Mouse (Mus musculus): ENCODE results near the gene Btbd19. TPM values are rescaled to one million over a fixed set of nuclear protein-coding genes. Genes with fewer than 3 reads are reported as not detected.

Btbd19 gene
- total and polyA plus RNA-seq, 2 experiments from 2014 or later: 5.4 to 7.8 TPM

DNA sequence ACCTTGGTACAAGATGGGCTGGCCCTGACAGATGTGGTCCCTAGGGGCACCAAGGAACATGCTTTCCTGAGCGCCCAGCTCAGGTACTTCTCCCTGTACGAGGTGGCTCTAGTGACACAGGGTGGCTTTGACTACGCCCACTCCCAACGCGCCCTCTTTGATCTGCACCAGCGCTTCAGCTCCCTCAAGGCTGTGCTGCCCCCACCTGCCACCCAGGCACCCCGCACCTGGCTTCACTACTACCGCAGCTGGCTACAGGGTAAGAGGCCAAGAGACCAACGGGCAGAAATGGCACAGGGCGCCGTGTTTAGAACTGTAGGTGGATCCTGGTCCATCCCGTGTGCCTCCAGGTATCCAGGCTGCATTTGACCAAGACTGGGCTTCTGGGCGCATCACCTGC lies 15.3 kb downstream of the Btbd19 start:
- H3K9me3 ChIP-seq (ENCODE audit: low read length): no peaks in the 10 kb centered on the region
- no peak overlapping the region for H3K4me3 ChIP-seq (ENCODE audit: low read length)
- TF ChIP-seq CTCF (IDR thresholded peaks at IDR 0.05; ENCODE audit: low read depth): no peak
- H3K4me1 ChIP-seq (ENCODE audit: insufficient read depth, low read length): no peaks in the 10 kb centered on the region
- no peak overlapping the region for H3K4me2 ChIP-seq (ENCODE audit: low read depth, low read length)
- H3K36me3 ChIP-seq (ENCODE audit: insufficient read depth, low read length): peaks cover 42% of the 10 kb centered on the region
- H3K9ac ChIP-seq (replicated peaks; ENCODE audit: low read length): no peak overlapping the region
- no peak overlapping the region for H3K27ac ChIP-seq
- WGBS: 92% methylated on average over 13 of the region's 13 CpGs
- ATAC-seq (no peak), DNase-seq (ENCODE audit: low spot score) (no peak)
- H3K27me3 ChIP-seq (ENCODE audit: insufficient read depth, low read length): no peaks in the 10 kb centered on the region

GRCm38 (mm10) chr4:117109330-117109729 lies 16.2 kb downstream of the Btbd19 start:
- DNase-seq (ENCODE audit: low spot score) (no peak), ATAC-seq (no peak)
- Histone ChIP-seq H3K4me2 (ENCODE audit: low read depth, low read length) (no peak overlapping the region), H3K9me3 (ENCODE audit: low read length) (no peaks in the 10 kb centered on the region), H3K4me1 (ENCODE audit: insufficient read depth, low read length) (no peaks in the 10 kb centered on the region), H3K9ac (replicated peaks; ENCODE audit: low read length) (no peak overlapping the region), H3K27me3 (ENCODE audit: insufficient read depth, low read length) (no peaks in the 10 kb centered on the region), H3K4me3 (ENCODE audit: low read length) (no peak overlapping the region), H3K27ac (no peak overlapping the region), H3K36me3 (ENCODE audit: insufficient read depth, low read length) (peaks cover 36% of the 10 kb centered on the region)
- TF ChIP-seq CTCF (IDR thresholded peaks at IDR 0.05; ENCODE audit: low read depth): no peak
- 93% methylated on average over 25 of the region's 25 CpGs for WGBS

DNA sequence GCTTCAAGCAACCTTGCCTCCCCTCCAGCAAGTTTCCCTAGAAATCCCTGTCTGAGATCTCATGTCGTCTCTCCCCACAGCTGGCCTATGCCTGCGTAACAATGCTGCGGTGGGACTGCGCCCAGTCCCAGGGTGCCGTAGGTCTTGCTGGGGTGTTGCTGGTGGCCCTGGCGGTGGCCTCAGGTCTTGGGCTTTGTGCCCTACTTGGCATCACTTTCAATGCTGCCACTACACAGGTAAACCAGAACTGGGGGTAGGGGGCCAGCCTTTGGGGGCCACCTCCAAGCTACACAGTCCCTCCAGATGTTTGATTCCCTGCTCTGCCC lies 17.0 kb downstream of the Btbd19 start:
- H3K36me3 ChIP-seq (ENCODE audit: insufficient read depth, low read length): peaks cover 36% of the 10 kb centered on the region
- no peak overlapping the region for H3K9ac ChIP-seq (replicated peaks; ENCODE audit: low read length)

GRCm38 (mm10) chr4:117107813-117108523 lies 17.6 kb downstream of the Btbd19 start:
- Histone ChIP-seq H3K9ac (replicated peaks; ENCODE audit: low read length) (no peak overlapping the region), H3K36me3 (ENCODE audit: insufficient read depth, low read length) (peaks cover 36% of the 10 kb centered on the region), H3K27me3 (ENCODE audit: insufficient read depth, low read length) (no peaks in the 10 kb centered on the region), H3K27ac (no peak overlapping the region), H3K4me2 (ENCODE audit: low read depth, low read length) (no peak overlapping the region), H3K4me1 (ENCODE audit: insufficient read depth, low read length) (no peaks in the 10 kb centered on the region), H3K9me3 (ENCODE audit: low read length) (no peaks in the 10 kb centered on the region), H3K4me3 (ENCODE audit: low read length) (no peak overlapping the region)
- 89% methylated on average over 18 of the region's 18 CpGs for WGBS
- TF ChIP-seq CTCF (IDR thresholded peaks at IDR 0.05; ENCODE audit: low read depth): no peak
- no peak for DNase-seq (ENCODE audit: low spot score)
- no peak for ATAC-seq

More for the DNA sequence above, 17.0 kb downstream of the Btbd19 start:
- no peak for TF ChIP-seq CTCF (IDR thresholded peaks at IDR 0.05; ENCODE audit: low read depth)
- ATAC-seq (no peak), DNase-seq (ENCODE audit: low spot score) (no peak)
- no peak overlapping the region for H3K4me2 ChIP-seq (ENCODE audit: low read depth, low read length)
- WGBS: 96% methylated on average over 6 of the region's 6 CpGs
- H3K4me1 ChIP-seq (ENCODE audit: insufficient read depth, low read length): no peaks in the 10 kb centered on the region
- H3K27ac ChIP-seq: no peak overlapping the region
- H3K27me3 ChIP-seq (ENCODE audit: insufficient read depth, low read length): no peaks in the 10 kb centered on the region
- no peak overlapping the region for H3K4me3 ChIP-seq (ENCODE audit: low read length)
- no peaks in the 10 kb centered on the region for H3K9me3 ChIP-seq (ENCODE audit: low read length)

DNA sequence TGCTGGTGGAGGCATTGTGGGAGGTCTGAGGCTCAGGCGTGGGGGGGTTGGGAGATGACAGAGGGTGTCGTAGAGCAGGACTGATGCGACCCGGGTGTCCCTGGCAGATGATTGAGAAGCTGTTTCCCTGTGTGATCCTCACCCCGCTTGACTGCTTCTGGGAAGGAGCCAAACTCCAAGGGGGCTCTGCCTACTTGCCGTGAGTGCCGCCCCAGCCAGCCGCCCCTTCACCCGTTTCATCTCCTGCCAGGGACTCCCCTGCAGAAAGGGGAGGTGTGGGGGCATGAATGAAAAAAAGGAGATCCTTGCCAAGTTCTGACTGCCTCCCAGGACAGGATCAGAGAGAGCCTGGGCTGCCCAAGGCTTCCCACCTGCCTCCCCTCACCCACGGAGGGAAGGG lies 20.4 kb downstream of the Btbd19 start:
- H3K4me3 ChIP-seq (ENCODE audit: low read length): no peak overlapping the region
- no peak overlapping the region for H3K9ac ChIP-seq (replicated peaks; ENCODE audit: low read length)
- no peaks in the 10 kb centered on the region for H3K27me3 ChIP-seq (ENCODE audit: insufficient read depth, low read length)
- no peak for TF ChIP-seq CTCF (IDR thresholded peaks at IDR 0.05; ENCODE audit: low read depth)
- ATAC-seq (0 out of 2 replicates have a peak, but pooled peaks have one; percentile 8), DNase-seq (ENCODE audit: low spot score) (peak; percentile 26)
- no peaks in the 10 kb centered on the region for H3K9me3 ChIP-seq (ENCODE audit: low read length)
- no peaks in the 10 kb centered on the region; the same call in 1 of the 2 replicates for H3K4me1 ChIP-seq (ENCODE audit: insufficient read depth, low read length)
- H3K27ac ChIP-seq: no peak overlapping the region
- 31% methylated on average over 10 of the region's 10 CpGs for WGBS
- H3K36me3 ChIP-seq (ENCODE audit: insufficient read depth, low read length): peaks cover 24% of the 10 kb centered on the region
- no peak overlapping the region for H3K4me2 ChIP-seq (ENCODE audit: low read depth, low read length)

GRCm38 (mm10) chr4:117104672-117105071 lies 20.9 kb downstream of the Btbd19 start:
- no peak overlapping the region for H3K4me3 ChIP-seq (ENCODE audit: low read length)
- TF ChIP-seq CTCF (IDR thresholded peaks at IDR 0.05; ENCODE audit: low read depth): peak; percentile 36
- peaks cover 20% of the 10 kb centered on the region for H3K36me3 ChIP-seq (ENCODE audit: insufficient read depth, low read length)
- WGBS: 69% methylated on average over 10 of the region's 10 CpGs
- H3K27me3 ChIP-seq (ENCODE audit: insufficient read depth, low read length): no peaks in the 10 kb centered on the region
- H3K27ac ChIP-seq: no peak overlapping the region
- no peaks in the 10 kb centered on the region; the same call in 1 of the 2 replicates for H3K4me1 ChIP-seq (ENCODE audit: insufficient read depth, low read length)
- no peak overlapping the region for H3K4me2 ChIP-seq (ENCODE audit: low read depth, low read length)
- no peaks in the 10 kb centered on the region for H3K9me3 ChIP-seq (ENCODE audit: low read length)
- ATAC-seq: no peak
- DNase-seq (ENCODE audit: low spot score): no peak
- no peak overlapping the region for H3K9ac ChIP-seq (replicated peaks; ENCODE audit: low read length)

GRCm38 (mm10) chr4:117101218-117101617 lies 24.3 kb downstream of the Btbd19 start:
- no peaks in the 10 kb centered on the region for H3K27me3 ChIP-seq (ENCODE audit: insufficient read depth, low read length)
- H3K4me2 ChIP-seq (ENCODE audit: low read depth, low read length): no peak overlapping the region
- no peaks in the 10 kb centered on the region for H3K36me3 ChIP-seq (ENCODE audit: insufficient read depth, low read length)
- H3K4me3 ChIP-seq (ENCODE audit: low read length): no peak overlapping the region
- ATAC-seq: no peak
- H3K27ac ChIP-seq: no peak overlapping the region
- no peak overlapping the region for H3K9ac ChIP-seq (replicated peaks; ENCODE audit: low read length)
- no peaks in the 10 kb centered on the region for H3K9me3 ChIP-seq (ENCODE audit: low read length)
- 46% methylated on average over 7 of the region's 7 CpGs for WGBS
- TF ChIP-seq CTCF (IDR thresholded peaks at IDR 0.05; ENCODE audit: low read depth): peak; percentile 69
- no peaks in the 10 kb centered on the region; the same call in 1 of the 2 replicates for H3K4me1 ChIP-seq (ENCODE audit: insufficient read depth, low read length)
- peak; percentile 65 for DNase-seq (ENCODE audit: low spot score)

Data from hindbrain, postnatal 0 days (tissue).